Mouse (Mus musculus) v-Abl transformed pro-B cells (cell line): Measurements from ENCODE around the gene Rab5b.
"Not testable (repeated sequence)": the region's sequence is repeated elsewhere in the genome, so short reads cannot be mapped to it uniquely, and the experiment has no call there.

Experiments used
- in situ Hi-C, 2 experiments: fragments of 400-800 bp; cut with MboI; formaldehyde crosslinking; loops; one replicate each; pipeline ENCODE4 v1.15.1; 2025; ENCODE audit not compliant: unreplicated experiment in 2 of 2

Rab5b gene

DNA sequence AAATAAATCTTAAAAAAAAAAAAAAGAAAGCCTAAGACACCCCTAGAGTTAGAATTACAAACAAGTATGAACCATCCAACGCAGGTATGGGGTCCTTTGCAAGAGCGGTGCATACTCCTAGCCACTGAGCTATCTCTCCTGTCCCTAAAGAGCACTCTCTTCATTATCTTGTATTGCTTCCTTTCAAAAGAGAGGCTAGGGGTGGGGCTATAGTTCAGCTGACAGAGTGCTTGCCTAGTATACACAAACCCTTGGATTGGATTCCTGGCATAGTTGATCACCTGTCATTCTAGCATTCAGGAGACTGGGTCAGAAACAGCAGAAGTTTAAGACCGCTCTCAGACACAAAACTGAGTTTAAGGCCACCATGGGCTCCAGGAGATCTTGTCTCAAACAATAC, 40.8 kb downstream of the Rab5b start:
- in situ Hi-C loops: no loop called here

DNA sequence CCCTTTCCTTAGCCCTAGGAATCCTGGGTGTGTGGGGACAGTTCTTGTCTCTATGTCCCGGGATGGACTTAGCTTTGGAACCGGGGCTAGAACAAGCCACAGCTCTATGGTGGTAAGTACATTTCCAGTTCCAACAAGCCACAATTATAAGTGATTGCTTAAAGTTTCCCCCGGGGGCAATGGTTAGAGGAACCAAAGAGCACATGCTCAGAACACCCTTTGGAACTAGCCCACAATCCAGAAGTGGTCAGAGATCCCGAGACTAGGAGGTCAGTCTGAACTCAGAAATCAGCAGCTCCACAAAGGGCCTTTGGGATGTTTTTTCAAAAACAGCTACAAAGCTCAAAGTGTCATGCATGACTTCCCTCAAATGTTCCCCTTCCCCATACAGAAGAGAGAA, 42.2 kb downstream of the Rab5b start:
- in situ Hi-C loops: no loop called here

DNA sequence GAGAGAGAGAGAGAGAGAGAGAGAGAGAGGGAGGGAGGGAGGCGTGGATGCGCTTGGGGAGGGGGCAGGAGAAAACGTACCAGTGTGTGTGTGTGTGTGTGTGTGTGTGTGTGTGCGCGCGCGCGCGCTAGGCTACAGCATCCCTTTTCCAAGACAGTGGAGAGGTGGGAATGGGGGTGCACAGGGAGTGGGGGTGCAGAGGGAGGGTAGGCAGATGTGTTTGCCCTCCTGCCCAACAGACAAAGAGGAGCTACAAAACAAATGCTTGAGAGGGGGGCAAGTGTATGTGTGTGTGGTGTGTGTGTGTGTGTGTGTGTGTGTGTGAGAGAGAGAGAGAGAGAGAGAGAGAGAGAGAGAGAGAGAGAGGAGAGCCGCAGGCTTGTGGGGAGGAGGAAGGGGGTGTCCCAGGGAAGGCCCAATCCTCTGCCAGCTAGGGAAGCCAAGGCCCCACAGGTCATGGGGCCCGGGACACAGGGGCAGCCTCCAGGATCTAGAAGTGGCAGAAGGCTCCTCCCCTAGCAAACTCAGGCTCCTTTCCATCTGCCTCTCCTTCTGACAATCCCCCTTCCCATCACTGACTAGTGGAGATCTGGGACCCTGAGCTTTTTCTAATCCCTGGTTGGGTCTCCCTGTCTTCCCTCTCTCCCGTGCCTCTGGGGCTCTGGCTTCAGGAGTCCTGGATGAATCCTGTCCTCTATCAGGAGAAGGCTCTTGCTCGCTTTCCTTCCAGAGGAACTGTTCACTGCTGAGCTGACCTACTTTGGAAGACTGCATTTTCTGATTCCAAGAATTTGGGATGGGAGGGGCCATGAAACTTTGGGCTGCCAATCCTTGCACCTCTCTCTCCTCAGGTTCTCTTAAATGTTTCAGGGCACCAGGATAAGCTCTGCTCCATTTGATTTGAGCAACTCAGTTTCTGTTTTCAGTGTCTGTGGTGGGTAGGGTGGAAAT, 49.6 kb downstream of the Rab5b start:
- in situ Hi-C loops: no loop called here

DNA sequence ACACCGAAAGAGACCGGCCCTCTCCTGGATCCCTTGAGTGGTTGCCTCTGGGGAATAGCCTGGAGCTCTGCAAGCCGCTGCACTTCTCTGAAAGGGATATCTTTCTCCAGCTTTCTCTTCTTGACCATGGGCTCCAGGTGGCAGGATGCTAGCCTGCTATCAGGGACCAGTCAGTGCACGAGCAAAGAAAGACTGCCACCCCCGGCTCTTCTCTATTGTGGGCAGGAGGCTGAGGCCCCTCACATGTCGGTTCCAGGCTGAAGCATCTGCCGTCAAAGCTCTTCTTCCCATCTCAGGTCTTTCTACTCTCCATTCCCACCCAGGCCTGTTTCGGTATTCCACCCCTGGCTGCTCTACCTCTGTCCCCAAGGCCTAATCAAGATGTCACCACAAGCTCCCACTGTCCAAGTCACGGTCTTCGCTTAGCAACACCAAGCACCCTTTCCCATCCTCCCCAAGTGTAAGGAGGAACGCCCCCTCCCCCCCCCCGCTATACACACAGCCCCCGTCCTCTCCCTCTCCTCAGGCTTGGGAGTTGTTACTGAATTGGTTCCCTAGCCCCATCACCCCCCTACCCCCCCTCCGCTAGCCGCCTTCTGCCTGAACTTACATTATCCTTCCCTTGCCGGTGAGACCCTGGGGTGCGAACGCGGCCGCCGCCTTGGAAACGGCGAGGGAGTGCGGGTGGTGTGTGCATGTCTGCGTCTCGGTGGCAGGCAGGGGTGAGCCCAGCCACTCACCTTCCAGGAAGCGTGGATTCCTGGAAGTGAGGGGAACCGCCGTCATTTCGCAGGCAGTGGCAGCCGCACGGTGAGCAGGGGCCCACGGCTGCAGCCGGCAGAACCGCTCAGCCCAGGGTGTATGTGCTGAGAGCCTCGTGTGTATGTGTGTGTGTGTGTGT, 50.7 kb downstream of the Rab5b start, which contains the start of gene Ikzf4:
Gene Ikzf4, minus strand, starts transcription at position 881 of the 901 bp plus-strand sequence.
- in situ Hi-C loops: no loop called here

DNA sequence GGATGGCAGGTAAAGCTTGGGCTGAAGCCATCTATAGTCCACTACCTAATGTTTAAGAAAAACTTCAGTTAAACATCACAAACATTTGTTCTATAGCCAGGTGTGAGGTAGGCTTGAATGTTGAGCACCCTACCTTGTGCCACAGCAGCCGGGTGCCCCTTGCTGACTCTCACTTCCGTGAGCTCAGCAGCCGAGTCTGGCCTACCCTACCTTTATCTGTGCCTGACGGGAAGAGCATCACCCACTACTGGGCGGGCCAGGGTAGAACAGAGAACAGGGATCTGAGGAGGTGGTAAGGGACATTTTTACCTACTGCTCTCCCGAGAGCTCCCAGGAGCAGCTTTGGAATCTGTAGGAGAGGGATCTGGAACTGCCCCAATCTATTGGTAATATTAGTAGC, 53.3 kb downstream of the Rab5b start:
- in situ Hi-C loops: no loop called here

DNA sequence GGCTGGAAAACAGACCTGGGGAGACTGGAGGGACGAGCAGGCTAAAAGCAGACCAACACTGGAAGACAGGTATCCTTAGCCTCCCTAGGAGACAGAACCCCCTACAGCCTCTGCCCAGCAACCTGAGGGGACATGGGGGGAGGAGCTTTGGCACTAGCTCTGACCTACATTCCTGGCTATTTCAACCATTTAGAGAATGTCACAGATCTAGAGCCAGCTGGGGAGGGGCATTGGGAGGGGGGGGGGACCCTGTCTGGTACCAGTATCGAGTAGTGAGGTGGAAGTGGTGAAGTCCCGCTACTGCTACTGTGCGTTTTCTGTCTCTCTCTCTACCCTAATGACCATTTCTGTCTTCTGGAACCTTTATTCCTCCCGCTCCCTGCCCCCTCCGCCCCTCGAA, 54.2 kb downstream of the Rab5b start:
- in situ Hi-C loops: no loop called here

DNA sequence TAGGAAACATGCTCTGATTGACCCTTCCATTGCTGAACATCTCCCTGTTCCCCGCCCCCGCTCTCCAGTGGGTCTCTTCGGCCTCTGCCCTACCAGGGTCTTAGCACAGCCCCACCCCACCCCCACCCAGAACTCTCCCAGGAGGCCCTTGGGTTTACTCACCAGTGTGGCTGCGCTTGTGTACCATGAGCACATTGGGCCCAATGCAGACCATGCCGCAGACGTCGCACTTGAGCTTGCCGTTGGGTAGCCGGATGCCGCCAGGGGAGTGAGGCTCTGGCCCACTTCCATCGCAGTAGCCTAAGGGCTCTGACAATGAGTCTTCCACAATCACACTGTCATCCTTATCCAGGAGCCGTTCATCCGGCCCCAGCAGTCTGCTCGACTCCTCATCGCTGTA, 55.2 kb downstream of the Rab5b start:
- in situ Hi-C loops: no loop called here

DNA sequence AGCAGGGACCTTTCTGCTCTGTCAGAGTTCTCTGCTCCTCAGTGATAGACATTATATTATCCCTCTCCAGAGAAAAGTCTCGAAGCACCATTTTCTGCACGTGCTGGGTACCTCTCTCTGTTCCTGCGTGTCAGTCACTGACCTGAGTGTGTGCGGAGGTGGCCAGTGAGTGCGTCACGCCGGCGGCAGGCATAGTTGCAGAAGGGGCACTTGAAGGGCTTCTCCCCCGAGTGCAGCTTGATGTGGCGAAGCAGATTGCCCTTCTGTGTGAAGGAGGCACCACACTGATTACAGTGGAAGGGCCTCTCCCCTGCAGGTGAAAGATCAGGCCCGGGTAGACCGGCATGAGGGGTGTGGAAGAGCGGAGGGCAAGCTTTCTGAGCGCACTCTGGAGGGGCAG, 56.1 kb downstream of the Rab5b start:
- in situ Hi-C loops: no loop called here

DNA sequence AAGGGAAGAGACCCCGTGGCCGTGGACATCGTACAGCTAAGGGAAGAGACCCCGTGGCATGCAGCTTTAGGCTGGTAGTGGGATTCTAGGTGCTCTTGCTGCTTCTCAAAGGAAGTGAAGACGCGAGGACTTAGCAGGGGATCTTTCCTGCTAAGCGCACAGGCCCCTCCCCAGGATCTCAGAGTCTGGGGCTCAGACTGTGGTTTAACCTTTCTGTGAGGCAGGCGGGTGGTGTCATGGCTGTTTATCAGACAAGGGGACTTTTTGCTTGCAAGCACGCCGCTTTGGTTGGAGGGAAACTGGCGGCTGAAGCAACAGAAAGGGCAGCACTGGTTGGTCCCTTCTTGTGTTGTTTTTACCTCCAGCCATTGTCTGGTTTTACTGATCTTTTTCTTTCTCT, 59.1 kb downstream of the Rab5b start:
- in situ Hi-C loops: no loop called here

DNA sequence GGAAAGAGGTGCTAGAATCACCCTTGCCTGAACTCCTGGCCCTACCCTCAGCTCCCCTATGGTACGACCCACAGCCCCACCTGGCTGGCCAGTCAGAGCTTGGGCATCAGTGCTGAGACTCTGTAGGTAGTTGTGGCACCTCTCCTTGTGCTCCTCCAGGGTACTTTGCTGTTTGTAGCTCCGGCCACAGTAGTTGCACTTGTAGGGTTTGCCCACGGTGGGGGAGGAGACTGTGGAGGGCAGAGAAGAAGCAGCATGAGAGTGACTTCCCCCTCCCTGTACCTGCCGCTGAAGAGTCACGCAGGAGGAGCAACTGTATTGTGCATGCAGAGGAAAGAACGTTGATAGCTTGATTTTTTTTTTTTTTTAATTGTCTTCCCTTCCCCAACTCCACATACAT, 59.5 kb downstream of the Rab5b start:
- in situ Hi-C loops: no loop called here

DNA sequence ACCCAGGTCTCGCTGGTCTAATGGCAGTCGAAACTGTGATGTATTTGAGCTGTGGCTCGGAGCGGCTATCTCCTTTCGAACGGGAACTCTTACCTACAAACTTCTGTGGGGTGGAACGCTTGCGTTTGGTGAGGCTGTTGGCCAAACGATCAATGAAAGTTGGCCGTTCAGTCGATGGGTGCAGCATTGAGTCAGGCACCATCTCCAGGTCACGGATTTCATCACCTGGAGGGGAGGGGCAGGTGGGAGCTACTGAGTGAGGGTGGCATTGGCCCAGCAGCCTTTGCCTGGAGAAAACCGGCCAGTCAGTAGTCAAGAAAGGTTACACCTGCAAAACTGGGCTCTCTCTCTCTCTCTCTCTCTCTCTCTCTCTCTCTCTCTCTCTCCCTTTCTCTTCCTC, 60.4 kb downstream of the Rab5b start:
- in situ Hi-C loops: no loop called here

DNA sequence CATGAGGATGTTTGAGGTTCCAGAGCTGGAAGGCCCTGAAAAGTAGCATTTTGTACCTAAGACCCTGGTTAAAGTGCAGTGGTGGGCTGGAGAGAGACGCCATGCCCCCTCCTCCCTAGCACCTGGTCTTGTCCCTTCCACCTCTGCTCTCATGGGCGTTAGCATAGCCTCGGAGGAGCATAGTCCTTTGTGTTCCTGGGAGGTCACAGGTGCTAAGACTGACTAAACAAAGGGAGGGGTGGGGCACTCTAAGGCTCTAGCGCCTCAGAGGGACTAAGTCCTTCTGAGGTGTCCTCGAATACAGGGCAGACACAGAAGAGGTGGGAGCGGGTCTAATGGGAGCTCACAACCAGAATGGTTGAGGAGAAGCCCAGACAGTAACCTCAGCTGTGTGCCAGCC, 64.5 kb downstream of the Rab5b start:
- in situ Hi-C loops: no loop called here

DNA sequence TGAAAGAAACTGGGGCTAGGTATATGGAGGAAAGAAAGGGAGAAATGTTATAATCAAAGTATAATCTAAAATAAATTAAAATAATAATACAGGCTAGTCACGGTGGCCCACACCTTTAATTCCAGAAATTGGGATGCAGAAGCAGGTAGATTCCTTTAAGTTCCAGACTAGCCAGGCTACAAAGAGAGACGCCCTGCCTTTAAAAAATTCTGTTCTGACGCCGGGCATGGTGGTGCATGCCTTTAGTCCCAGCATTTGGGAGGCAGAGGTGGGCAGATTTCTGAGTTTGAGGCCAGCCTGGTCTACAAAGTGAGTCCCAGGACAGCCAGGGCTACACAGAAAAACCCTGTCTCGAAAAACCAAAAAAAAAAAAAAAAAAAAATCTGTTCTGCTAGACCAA, 65.8 kb downstream of the Rab5b start:
- in situ Hi-C loops: not testable (repeated sequence)

DNA sequence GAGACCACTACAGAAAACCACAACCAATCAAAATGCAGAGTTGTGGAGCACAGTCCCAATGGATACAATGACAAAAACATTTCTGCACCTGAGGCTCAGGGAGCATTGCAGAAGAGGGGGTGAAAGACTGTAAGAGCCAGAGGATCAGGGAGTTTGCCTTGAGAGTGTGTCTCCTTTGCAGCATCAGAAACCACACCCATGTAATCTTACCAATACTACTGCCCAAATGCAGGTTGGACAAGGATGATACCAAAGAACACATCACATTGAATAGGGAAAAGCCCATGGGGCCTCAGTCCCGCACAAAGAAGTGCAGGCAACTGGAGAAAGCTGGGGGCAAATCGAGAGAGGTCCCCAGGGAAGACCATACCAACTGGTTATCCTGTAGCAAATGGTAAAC, 66.3 kb downstream of the Rab5b start:
- in situ Hi-C loops: loop anchor here (5.0 kb wide), 1 partner anchor 43 kb away; the partner anchor contains the start of gene Suox (in 2 of the 2)

DNA sequence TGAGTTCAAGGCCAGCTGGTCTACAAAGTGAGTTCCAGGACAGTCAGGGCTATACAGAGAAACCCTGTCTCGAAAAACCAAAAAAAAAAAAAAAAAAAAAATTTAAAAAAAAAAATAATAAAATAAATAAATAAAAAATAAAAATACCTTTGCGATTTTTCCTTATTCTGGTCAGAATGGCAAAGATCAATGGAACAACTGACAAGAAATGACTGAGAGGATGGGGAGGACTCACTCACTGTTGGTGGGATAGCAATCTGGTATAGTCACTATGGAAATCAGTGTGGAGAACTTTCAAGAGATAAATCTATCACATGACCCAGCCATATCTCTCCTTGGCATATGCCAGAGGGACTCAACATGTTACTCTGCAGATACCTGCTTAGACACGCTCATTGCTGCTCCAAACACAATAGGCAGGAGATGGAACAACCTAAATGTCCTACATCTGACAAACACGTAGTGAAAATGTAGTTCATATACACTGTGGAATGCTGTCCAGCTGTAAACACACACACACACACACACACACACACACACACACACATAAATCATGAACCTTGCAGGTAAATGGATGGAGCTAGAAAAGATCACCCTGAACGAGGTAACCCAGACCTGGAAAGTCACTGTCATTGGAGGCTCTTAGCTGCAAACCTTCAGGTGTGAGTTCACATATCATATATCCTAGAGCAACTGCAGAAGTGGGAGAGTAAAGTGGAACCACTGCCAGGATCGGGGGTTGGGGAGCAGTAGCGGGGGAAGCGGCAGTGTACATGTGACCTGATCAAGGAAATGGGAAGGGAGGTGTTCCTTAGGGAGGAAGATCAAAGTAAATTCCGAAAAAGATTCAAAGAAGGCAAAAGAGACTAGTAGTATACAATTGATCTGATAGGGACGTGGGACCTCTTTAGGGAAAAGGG, 68.4 kb downstream of the Rab5b start:
- in situ Hi-C loops: loop anchor here (5.0 kb wide), 1 partner anchor 45 kb away; the partner anchor contains the start of gene Suox (in 2 of the 2)
